Mouse (Mus musculus) embryonic facial prominence, embryonic 12.5 days (tissue): ENCODE measurements around the gene Ubtd2. TPM values are rescaled to one million over a fixed set of nuclear protein-coding genes. Genes with fewer than 3 reads are reported as not detected.

Experiments used
- ATAC-seq: fragments of 200-750 bp; cut with Nextera tagmentation; 2 replicates; pipeline ENCODE4 v1.8.0; 2017; ENCODE audit not compliant: insufficient number of reproducible peaks, insufficient read depth, low FRiP score, low TSS enrichment
- H3K27ac ChIP-seq: fragments of 300-500 bp; sonication (generic); 2 replicates; pipeline ENCODE4 v1.5.1; 2016; ENCODE audit warnings: mild to moderate bottlenecking
- H3K27me3 ChIP-seq: fragments of 300-500 bp; sonication (generic); 2 replicates; pipeline ENCODE4 v1.6.1; 2016; ENCODE audit warnings: mild to moderate bottlenecking, moderate library complexity
- H3K36me3 ChIP-seq: fragments of 300-500 bp; sonication (generic); 2 replicates; pipeline ENCODE4 v1.6.1; 2016; ENCODE audit warnings: mild to moderate bottlenecking
- H3K4me1 ChIP-seq: fragments of 300-500 bp; sonication (generic); 2 replicates; pipeline ENCODE4 v1.6.1; 2016
- H3K4me2 ChIP-seq: fragments of 300-500 bp; sonication (generic); replicated peaks from 2 replicates; pipeline ENCODE4 v1.6.1; 2016; ENCODE audit warnings: mild to moderate bottlenecking, moderate library complexity
- H3K4me3 ChIP-seq: fragments of 300-500 bp; sonication (generic); 2 replicates; pipeline ENCODE4 v1.5.1; 2016; ENCODE audit warnings: mild to moderate bottlenecking
- H3K9ac ChIP-seq: fragments of 300-500 bp; sonication (generic); 2 replicates; pipeline ENCODE4 v1.6.1; 2016; ENCODE audit warnings: mild to moderate bottlenecking, moderate library complexity
- H3K9me3 ChIP-seq: fragments of 300-500 bp; sonication (generic); 2 replicates; pipeline ENCODE4 v1.6.1; 2016; ENCODE audit warnings: mild to moderate bottlenecking, moderate library complexity
- WGBS: fragments of 180-500 bp; shearing (Covaris S2); methylation state at CpG from one replicate; pipeline ENCODE4 v1.1.7; 2016; 5-methylcytosine and 5-hydroxymethylcytosine counted together
- polyA plus RNA-seq: library from polyadenylated mRNA; unstranded; fragments of >200 nt; fragmentation: Nextera tagmentation; extraction: Ambion mirVana; gene quantifications from 2 replicates; pipeline ENCODE4 v1.2.1, GENCODE M21; 2016

Ubtd2 gene
- polyA plus RNA-seq, 1 experiment from 2014 or later = 96.7 TPM

DNA sequence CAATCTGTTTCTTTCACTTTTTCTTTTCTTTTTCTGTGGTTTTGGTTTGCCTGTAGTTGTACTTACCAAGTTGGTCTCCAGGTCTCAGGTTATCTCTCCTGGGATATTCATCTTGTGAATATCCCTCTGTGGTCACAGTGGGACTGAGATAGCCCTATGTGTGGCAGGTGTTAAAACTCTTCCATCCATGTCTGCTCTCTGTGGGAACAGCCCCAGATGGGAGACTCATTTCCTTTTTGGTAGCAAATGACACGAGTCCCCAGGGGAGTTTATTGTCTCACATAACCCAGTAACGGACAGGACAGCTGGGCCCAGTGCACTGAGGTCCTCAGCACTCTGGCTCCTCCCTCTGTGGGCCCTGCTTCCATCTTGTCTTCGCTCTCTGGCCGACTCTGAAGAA, 94.9 kb downstream of the Ubtd2 start:
- Histone ChIP-seq H3K27me3 (no peaks in the 10 kb centered on the region), H3K9me3 (no peaks in the 10 kb centered on the region), H3K9ac (no peak overlapping the region), H3K27ac (no peak overlapping the region), H3K4me1 (peaks cover 38% of the 10 kb centered on the region), H3K4me3 (no peak overlapping the region), H3K4me2 (no peak overlapping the region), H3K36me3 (no peaks in the 10 kb centered on the region)
- 58% methylated on average over 4 of the region's 4 CpGs for WGBS
- ATAC-seq = no peak

- Histone ChIP-seq H3K9ac (no peak overlapping the region), H3K4me3 (no peak overlapping the region), H3K36me3 (no peaks in the 10 kb centered on the region), H3K4me2 (no peak overlapping the region), H3K9me3 (no peaks in the 10 kb centered on the region), H3K4me1 (peaks cover 38% of the 10 kb centered on the region), H3K27ac (no peak overlapping the region), H3K27me3 (no peaks in the 10 kb centered on the region)
- ATAC-seq = no peak
- WGBS = 88% methylated on average over 4 of the region's 4 CpGs
These were observed 95.9 kb downstream of the Ubtd2 start for GRCm38 (mm10) chr11:32551056-32551455.

DNA sequence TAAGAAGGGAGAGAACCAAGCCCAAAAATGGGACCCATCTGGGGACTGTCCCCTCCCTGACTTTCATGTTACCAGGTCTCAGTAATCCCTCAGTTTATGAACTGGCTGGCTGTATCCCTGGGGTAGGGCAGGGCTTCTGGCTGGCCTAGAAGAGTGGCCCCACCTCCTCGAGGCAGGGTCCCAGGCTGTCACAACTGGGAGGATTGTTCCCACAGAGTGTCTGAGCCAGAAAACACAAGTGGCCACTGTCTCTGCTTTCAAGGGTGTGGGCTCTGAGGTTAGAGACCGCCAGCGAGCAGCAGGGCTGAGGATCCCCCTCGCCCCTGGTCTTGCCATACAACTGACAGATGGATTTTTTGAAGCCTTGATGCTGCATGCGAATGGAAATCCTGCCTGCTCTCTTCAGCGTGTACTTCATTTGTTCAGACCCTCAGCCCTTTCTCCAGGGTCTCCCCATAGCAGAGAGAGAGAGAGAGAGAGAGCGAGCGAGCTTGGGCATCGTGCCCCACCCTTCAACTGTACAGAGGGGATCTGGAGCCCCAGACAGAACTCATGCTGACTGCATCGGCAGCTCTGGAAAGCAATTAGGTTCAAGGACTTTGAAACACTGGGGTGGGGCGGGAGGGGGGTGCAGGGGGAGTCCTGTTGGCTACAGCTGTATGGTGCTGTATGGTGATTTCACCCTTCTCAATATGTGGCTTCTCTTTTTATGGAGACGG, 96.6 kb downstream of the Ubtd2 start:
- H3K27ac ChIP-seq = peak overlapping the region; percentile 51; the same call in 1 of the 2 replicates
- ATAC-seq = peak; percentile 71; the same call in 1 of the 2 replicates
- peaks cover 38% of the 10 kb centered on the region for H3K4me1 ChIP-seq
- H3K4me3 ChIP-seq = no peak overlapping the region
- WGBS = 57% methylated on average over 12 of the region's 12 CpGs
- H3K27me3 ChIP-seq = no peaks in the 10 kb centered on the region
- no peak overlapping the region for H3K4me2 ChIP-seq
- H3K9me3 ChIP-seq = no peaks in the 10 kb centered on the region
- H3K36me3 ChIP-seq = no peaks in the 10 kb centered on the region
- H3K9ac ChIP-seq = no peak overlapping the region

GRCm38 (mm10) chr11:32552401-32553090, 97.4 kb downstream of the Ubtd2 start:
- Histone ChIP-seq H3K9me3 (no peaks in the 10 kb centered on the region), H3K27ac (peak overlapping the region; percentile 51; the same call in 1 of the 2 replicates), H3K36me3 (no peaks in the 10 kb centered on the region), H3K27me3 (no peaks in the 10 kb centered on the region), H3K4me3 (no peak overlapping the region), H3K4me2 (no peak overlapping the region), H3K9ac (no peak overlapping the region), H3K4me1 (peaks cover 38% of the 10 kb centered on the region)
- WGBS = 60% methylated on average over 13 of the region's 13 CpGs
- no peak for ATAC-seq

DNA sequence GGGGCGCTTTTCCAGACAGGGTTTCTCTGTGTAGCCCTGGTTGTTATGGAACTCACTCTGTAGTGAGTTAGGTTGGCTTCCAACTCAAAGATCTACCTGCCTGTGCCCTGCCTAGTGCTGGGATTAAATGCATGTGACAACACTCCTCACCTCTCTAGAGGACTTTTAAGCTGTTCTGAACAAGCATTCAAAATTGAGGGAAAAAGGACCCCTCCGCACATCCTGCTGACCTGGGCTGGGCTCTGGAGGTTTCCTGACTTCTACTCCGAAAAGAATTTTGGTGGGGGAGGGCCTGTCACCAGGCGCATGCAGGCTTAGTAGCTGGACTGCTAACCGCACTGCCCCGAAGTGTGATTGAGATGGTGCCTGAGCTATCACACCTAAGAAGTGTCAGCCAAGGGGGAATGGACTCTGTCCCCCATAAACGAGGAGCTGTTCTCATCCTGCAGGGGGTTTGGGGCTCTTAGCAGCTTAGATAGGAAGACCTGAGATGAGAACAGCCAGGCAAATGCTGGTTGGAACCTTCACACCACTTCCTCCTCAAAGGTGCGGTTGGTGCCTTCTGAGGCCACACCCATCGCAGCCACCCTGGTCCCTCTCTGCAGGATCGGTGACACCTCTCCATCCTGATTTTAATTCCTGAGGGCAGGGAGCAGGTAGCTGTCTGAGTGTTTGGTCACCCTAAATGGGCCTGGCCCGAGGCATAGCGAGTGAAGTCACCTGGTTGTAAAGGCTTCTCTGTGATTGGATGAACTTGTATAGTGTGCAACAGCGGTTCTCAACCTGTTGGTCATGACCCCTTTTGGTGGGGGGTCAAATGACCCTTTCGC, 98.4 kb downstream of the Ubtd2 start:
- ATAC-seq = no peak
- Histone ChIP-seq H3K4me1 (peaks cover 39% of the 10 kb centered on the region), H3K4me2 (no peak overlapping the region), H3K4me3 (no peak overlapping the region), H3K27me3 (no peaks in the 10 kb centered on the region), H3K9me3 (no peaks in the 10 kb centered on the region), H3K9ac (no peak overlapping the region), H3K36me3 (no peaks in the 10 kb centered on the region), H3K27ac (no peak overlapping the region)
- 71% methylated on average over 14 of the region's 14 CpGs for WGBS

DNA sequence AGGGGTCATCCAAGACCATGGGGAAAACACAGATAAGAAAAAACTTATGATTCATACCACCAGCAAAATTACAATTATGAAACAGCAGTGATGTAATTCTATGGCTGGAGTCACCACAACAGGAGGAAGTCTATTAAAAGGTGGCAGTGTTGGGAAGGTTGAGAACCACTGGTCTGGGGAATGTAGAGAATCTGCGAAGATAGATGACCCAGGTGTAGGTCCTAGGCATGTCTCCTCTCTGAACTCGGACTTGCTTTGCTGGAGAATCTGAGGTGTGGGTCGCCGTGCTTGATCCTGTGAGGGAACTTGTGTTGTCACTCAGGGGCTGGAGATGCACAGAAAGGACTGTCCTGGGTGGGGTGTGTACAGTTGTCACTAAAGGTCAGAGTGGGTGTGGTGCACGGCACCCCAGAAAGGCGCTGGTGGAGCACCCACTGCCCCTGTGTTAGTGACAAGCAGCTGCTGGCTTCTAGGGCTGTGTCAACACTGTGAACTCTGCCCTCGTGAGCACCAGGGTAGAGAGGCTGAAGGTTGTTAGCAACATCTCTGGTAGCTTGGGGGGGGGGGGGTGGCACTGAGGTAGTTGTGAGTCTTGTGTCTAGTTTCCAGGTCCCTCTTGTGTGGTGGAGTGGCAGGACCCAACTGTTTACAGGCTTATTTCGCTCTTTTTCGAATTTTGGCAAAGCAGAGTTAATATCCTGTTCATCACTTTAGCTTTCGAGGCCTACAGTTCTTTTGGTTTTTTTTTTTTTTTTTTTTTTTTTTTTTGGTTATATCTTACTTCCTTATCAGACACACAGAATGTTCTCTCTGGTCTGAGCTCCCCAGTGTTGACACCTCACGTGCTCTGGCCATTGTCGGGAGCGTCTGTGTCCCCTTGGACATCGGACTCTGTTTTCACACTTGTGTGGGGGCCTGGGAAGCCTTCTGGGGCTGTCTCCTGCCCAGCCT, 99.2 kb downstream of the Ubtd2 start:
- no peak overlapping the region for H3K9ac ChIP-seq
- no peak for ATAC-seq
- no peak overlapping the region for H3K4me2 ChIP-seq
- no peaks in the 10 kb centered on the region for H3K27me3 ChIP-seq
- no peak overlapping the region for H3K4me3 ChIP-seq
- no peaks in the 10 kb centered on the region for H3K36me3 ChIP-seq
- WGBS = 82% methylated on average over 14 of the region's 14 CpGs
- H3K27ac ChIP-seq = no peak overlapping the region
- no peaks in the 10 kb centered on the region for H3K9me3 ChIP-seq
- H3K4me1 ChIP-seq = peaks cover 38% of the 10 kb centered on the region

DNA sequence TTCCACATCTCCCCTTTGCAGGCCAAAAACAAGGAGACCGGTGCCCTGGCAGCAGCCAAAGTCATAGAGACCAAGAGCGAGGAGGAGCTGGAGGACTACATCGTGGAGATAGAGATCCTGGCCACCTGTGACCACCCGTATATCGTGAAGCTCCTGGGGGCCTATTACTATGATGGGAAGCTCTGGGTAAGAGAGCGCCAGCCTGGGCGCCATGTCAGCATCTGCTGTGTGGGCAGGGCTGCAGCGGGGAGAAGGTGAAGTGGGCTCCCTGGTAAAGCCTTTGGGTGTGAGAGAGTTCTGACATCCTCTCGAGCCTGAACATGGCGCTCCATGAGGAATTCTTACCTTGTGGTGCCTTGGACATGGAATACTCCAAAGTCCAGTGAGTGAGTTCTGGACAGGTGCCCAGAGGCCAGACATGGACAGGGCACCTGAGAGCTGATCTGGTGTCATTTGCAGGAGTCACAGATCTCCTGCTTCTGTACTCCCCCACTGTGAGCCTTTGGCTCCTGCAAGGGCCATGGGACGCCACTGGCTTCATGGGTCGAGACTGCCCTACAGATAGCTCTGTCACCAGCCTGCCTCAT, 100.0 kb downstream of the Ubtd2 start:
- H3K36me3 ChIP-seq = no peaks in the 10 kb centered on the region
- H3K27ac ChIP-seq = no peak overlapping the region
- no peak overlapping the region for H3K4me2 ChIP-seq
- no peaks in the 10 kb centered on the region for H3K27me3 ChIP-seq
- no peak overlapping the region for H3K4me3 ChIP-seq
- H3K4me1 ChIP-seq = peaks cover 33% of the 10 kb centered on the region
- WGBS = 88% methylated on average over 12 of the region's 12 CpGs
- no peak for ATAC-seq
- H3K9ac ChIP-seq = no peak overlapping the region
- H3K9me3 ChIP-seq = no peaks in the 10 kb centered on the region

GRCm38 (mm10) chr11:32556333-32556990, 101.3 kb downstream of the Ubtd2 start:
- Histone ChIP-seq H3K4me2 (no peak overlapping the region), H3K9me3 (no peaks in the 10 kb centered on the region), H3K9ac (no peak overlapping the region), H3K36me3 (no peaks in the 10 kb centered on the region), H3K4me3 (no peak overlapping the region), H3K4me1 (peaks cover 22% of the 10 kb centered on the region), H3K27ac (no peak overlapping the region), H3K27me3 (no peaks in the 10 kb centered on the region)
- no peak for ATAC-seq
- WGBS = 74% methylated on average over 10 of the region's 10 CpGs

DNA sequence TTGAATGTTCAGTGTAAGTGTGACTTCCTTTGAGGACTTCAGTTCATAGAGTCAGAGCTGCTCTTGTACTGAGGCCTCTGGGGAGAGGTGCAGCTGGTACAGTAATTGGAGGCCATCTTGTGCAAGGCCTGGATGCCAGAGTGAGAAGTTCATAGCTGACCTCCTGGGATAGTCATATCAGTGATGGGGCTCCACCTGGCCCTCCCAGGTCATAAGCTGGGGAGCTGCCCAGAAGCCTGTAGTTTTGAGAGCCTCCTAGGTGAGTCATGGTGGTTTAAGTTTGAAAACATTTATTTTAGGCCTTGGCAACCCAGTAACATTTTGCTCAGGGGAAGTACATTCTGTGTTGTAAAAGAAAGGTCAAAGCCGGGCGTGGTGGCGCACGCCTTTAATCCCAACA, 102.9 kb downstream of the Ubtd2 start:
- Histone ChIP-seq H3K36me3 (no peaks in the 10 kb centered on the region), H3K4me1 (peaks cover 9% of the 10 kb centered on the region), H3K9me3 (no peaks in the 10 kb centered on the region), H3K4me3 (no peak overlapping the region), H3K27me3 (no peaks in the 10 kb centered on the region), H3K4me2 (no peak overlapping the region), H3K27ac (no peak overlapping the region), H3K9ac (no peak overlapping the region)
- WGBS = 95% methylated on average over 4 of the region's 4 CpGs
- no peak for ATAC-seq

DNA sequence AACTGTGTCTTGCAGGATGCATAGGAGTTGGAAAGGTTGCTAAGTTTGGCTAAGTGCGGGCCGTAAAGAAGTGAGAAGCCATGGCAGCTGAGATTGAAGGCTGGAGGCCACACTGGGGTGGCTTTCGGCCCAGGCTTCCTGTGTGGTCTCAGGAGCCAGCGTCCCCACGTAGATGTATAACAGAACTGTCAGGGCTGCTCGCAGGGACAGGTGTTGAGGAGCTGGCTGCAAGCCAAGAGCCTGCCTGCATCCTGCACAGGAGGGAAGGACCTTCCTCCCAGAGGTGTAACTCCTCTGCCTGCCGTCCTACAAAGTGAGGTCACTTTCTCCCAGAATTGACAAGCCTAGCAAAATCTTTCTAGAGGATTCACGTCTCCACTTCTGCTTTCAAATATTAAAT, 103.5 kb downstream of the Ubtd2 start:
- Histone ChIP-seq H3K36me3 (no peaks in the 10 kb centered on the region), H3K27me3 (no peaks in the 10 kb centered on the region), H3K9me3 (no peaks in the 10 kb centered on the region), H3K4me3 (no peak overlapping the region), H3K4me1 (peaks cover 6% of the 10 kb centered on the region; the same call in 1 of the 2 replicates), H3K27ac (no peak overlapping the region), H3K4me2 (no peak overlapping the region), H3K9ac (no peak overlapping the region)
- WGBS = 49% methylated on average over 8 of the region's 8 CpGs
- ATAC-seq = no peak
